Mouse (Mus musculus) intestine, embryonic 16.5 days (tissue): ENCODE data around the gene Galns. TPM values are rescaled to one million over a fixed set of nuclear protein-coding genes. Genes with fewer than 3 reads are reported as not detected.
A peak's percentile ranks its signal among the peaks of the same experiment; 100 is the strongest.

ENCODE experiments used
- ATAC-seq: fragments of 200-750 bp; cut with Nextera tagmentation; 2 replicates; pipeline ENCODE4 v1.8.0; 2017; ENCODE audit warnings: moderate TSS enrichment, moderate library complexity
- H3K27ac ChIP-seq: fragments of 300-500 bp; sonication (generic); 2 replicates; pipeline ENCODE4 v1.5.1; 2014; ENCODE audit warnings: mild to moderate bottlenecking, low read length
- H3K27me3 ChIP-seq: fragments of 300-500 bp; sonication (generic); replicated peaks from 2 replicates; pipeline ENCODE4 v1.6.1; 2014; ENCODE audit warnings: low read length, control low read depth, mixed read lengths; ENCODE audit not compliant: control insufficient read depth, insufficient read depth
- H3K36me3 ChIP-seq: fragments of 300-500 bp; sonication (generic); 2 replicates; pipeline ENCODE4 v1.6.1; 2014; ENCODE audit warnings: low read length, control low read depth; ENCODE audit not compliant: control insufficient read depth, insufficient read depth
- H3K4me1 ChIP-seq: fragments of 300-500 bp; sonication (generic); 2 replicates; pipeline ENCODE4 v1.6.1; 2014; ENCODE audit warnings: low read length, control low read depth, mixed read lengths; ENCODE audit not compliant: control insufficient read depth, insufficient read depth
- H3K4me2 ChIP-seq: fragments of 300-500 bp; sonication (generic); 2 replicates; pipeline ENCODE4 v1.6.1; 2014; ENCODE audit warnings: low read depth, low read length, control low read depth
- H3K4me3 ChIP-seq: fragments of 300-500 bp; sonication (generic); 2 replicates; pipeline ENCODE4 v1.5.1; 2014; ENCODE audit warnings: mild to moderate bottlenecking, low read length
- H3K9ac ChIP-seq: fragments of 300-500 bp; sonication (generic); 2 replicates; pipeline ENCODE4 v1.6.1; 2014; ENCODE audit warnings: low read depth, low read length
- H3K9me3 ChIP-seq: fragments of 300-500 bp; sonication (generic); 2 replicates; pipeline ENCODE4 v1.6.1; 2016; ENCODE audit warnings: low read length, control low read depth; ENCODE audit not compliant: control insufficient read depth
- WGBS: fragments of 180-500 bp; shearing (Covaris S2); extraction: QIAGEN DNeasy Blood & Tissue Kit; methylation state at CpG from one replicate; pipeline ENCODE4 v1.1.7; 2014; 5-methylcytosine and 5-hydroxymethylcytosine counted together
- polyA plus RNA-seq: library from polyadenylated mRNA; unstranded; fragments of >200 nt; fragmentation: Nextera tagmentation; extraction: Ambion mirVana; gene quantifications from 2 replicates; pipeline ENCODE4 v1.2.1, GENCODE M21; 2015

Gene Galns
- polyA plus RNA-seq, 1 experiment from 2014 or later, result 22.4 TPM

- H3K4me3 ChIP-seq, result no peak overlapping the region
- ATAC-seq, result no peak
These were observed 37.1 kb upstream of the Galns start for GRCm38 (mm10) chr8:122648192-122648970.

GRCm38 (mm10) chr8:122646337-122646736 lies 35.1 kb upstream of the Galns start:
- Histone ChIP-seq H3K4me3 (no peak overlapping the region), H3K4me1 (peaks cover 9% of the 10 kb centered on the region; the same call in 1 of the 2 replicates), H3K27me3 (no peaks in the 10 kb centered on the region), H3K36me3 (0 out of 2 replicates have a peak, but pooled peaks cover 4% of the 10 kb centered on the region), H3K9me3 (no peaks in the 10 kb centered on the region), H3K27ac (no peak overlapping the region), H3K4me2 (no peak overlapping the region), H3K9ac (no peak overlapping the region)
- 89% methylated on average over 16 of the region's 16 CpGs for WGBS
- ATAC-seq, result no peak

More at GRCm38 (mm10) chr8:122648192-122648970, 37.1 kb upstream of the Galns start:
- H3K4me1 ChIP-seq, result peaks cover 9% of the 10 kb centered on the region
- H3K9ac ChIP-seq, result no peak overlapping the region
- 0 out of 2 replicates have a peak, but pooled peaks cover 4% of the 10 kb centered on the region for H3K36me3 ChIP-seq
- no peaks in the 10 kb centered on the region for H3K27me3 ChIP-seq
- WGBS, result 66% methylated on average over 15 of the region's 15 CpGs
- no peak overlapping the region for H3K4me2 ChIP-seq
- no peak overlapping the region for H3K27ac ChIP-seq
- no peaks in the 10 kb centered on the region for H3K9me3 ChIP-seq

- no peaks in the 10 kb centered on the region for H3K27me3 ChIP-seq
- ATAC-seq, result no peak
- H3K9ac ChIP-seq, result no peak overlapping the region
- H3K4me2 ChIP-seq, result no peak overlapping the region
- H3K36me3 ChIP-seq, result 0 out of 2 replicates have a peak, but pooled peaks cover 4% of the 10 kb centered on the region
- no peak overlapping the region for H3K27ac ChIP-seq
- H3K4me3 ChIP-seq, result no peak overlapping the region
- no peaks in the 10 kb centered on the region for H3K9me3 ChIP-seq
- 75% methylated on average over 6 of the region's 6 CpGs for WGBS
- peaks cover 28% of the 10 kb centered on the region for H3K4me1 ChIP-seq
These were observed 33.1 kb upstream of the Galns start for GRCm38 (mm10) chr8:122644175-122644954.

- Histone ChIP-seq H3K9ac (no peak overlapping the region), H3K9me3 (no peaks in the 10 kb centered on the region), H3K27me3 (no peaks in the 10 kb centered on the region), H3K4me2 (no peak overlapping the region), H3K36me3 (no peaks in the 10 kb centered on the region), H3K27ac (no peak overlapping the region), H3K4me3 (no peak overlapping the region), H3K4me1 (peaks cover 43% of the 10 kb centered on the region)
- no peak for ATAC-seq
- 52% methylated on average over 9 of the region's 9 CpGs for WGBS
These were observed 30.8 kb upstream of the Galns start for GRCm38 (mm10) chr8:122642071-122642470.

- peaks cover 49% of the 10 kb centered on the region for H3K4me1 ChIP-seq
- no peak for ATAC-seq
- no peak overlapping the region for H3K9ac ChIP-seq
- no peaks in the 10 kb centered on the region for H3K36me3 ChIP-seq
- H3K27me3 ChIP-seq, result no peaks in the 10 kb centered on the region
- 69% methylated on average over 15 of the region's 15 CpGs for WGBS
- no peak overlapping the region for H3K4me2 ChIP-seq
- H3K27ac ChIP-seq, result no peak overlapping the region
- H3K4me3 ChIP-seq, result no peak overlapping the region
- no peaks in the 10 kb centered on the region for H3K9me3 ChIP-seq
These were observed 30.1 kb upstream of the Galns start for GRCm38 (mm10) chr8:122641406-122641805.

GRCm38 (mm10) chr8:122640825-122641224 lies 29.6 kb upstream of the Galns start:
- 69% methylated on average over 4 of the region's 4 CpGs for WGBS
- H3K4me1 ChIP-seq, result peaks cover 52% of the 10 kb centered on the region
- no peak for ATAC-seq

GRCm38 (mm10) chr8:122639521-122640248 lies 28.4 kb upstream of the Galns start:
- H3K4me2 ChIP-seq, result no peak overlapping the region
- no peaks in the 10 kb centered on the region for H3K36me3 ChIP-seq
- ATAC-seq, result no peak
- peaks cover 59% of the 10 kb centered on the region for H3K4me1 ChIP-seq
- H3K9me3 ChIP-seq, result no peaks in the 10 kb centered on the region
- H3K4me3 ChIP-seq, result no peak overlapping the region
- H3K27ac ChIP-seq, result peak overlapping the region; percentile 74
- no peaks in the 10 kb centered on the region for H3K27me3 ChIP-seq
- 0 out of 2 replicates have a peak overlapping the region, but pooled peaks have one; percentile 37 for H3K9ac ChIP-seq
- WGBS, result 29% methylated on average over 16 of the region's 16 CpGs

More at GRCm38 (mm10) chr8:122640825-122641224, 29.6 kb upstream of the Galns start:
- H3K36me3 ChIP-seq, result no peaks in the 10 kb centered on the region
- no peaks in the 10 kb centered on the region for H3K9me3 ChIP-seq
- H3K4me3 ChIP-seq, result no peak overlapping the region
- no peak overlapping the region for H3K27ac ChIP-seq
- H3K27me3 ChIP-seq, result no peaks in the 10 kb centered on the region
- no peak overlapping the region for H3K9ac ChIP-seq
- no peak overlapping the region for H3K4me2 ChIP-seq

- no peak overlapping the region; the same call in 1 of the 2 replicates for H3K27ac ChIP-seq
- no peak overlapping the region for H3K9ac ChIP-seq
- H3K36me3 ChIP-seq, result no peaks in the 10 kb centered on the region
- 72% methylated on average over 16 of the region's 16 CpGs for WGBS
- no peak overlapping the region for H3K4me2 ChIP-seq
- peaks cover 61% of the 10 kb centered on the region for H3K4me1 ChIP-seq
- H3K27me3 ChIP-seq, result no peaks in the 10 kb centered on the region
- H3K4me3 ChIP-seq, result no peak overlapping the region
- ATAC-seq, result no peak
- H3K9me3 ChIP-seq, result no peaks in the 10 kb centered on the region
These were observed 27.3 kb upstream of the Galns start for GRCm38 (mm10) chr8:122638601-122639000.

GRCm38 (mm10) chr8:122637230-122637629 lies 26.0 kb upstream of the Galns start:
- WGBS, result 84% methylated on average over 9 of the region's 9 CpGs
- H3K27me3 ChIP-seq, result no peaks in the 10 kb centered on the region
- no peak for ATAC-seq
- H3K9me3 ChIP-seq, result no peaks in the 10 kb centered on the region
- no peak overlapping the region for H3K4me3 ChIP-seq
- peak overlapping the region; percentile 71; the same call in 1 of the 2 replicates for H3K27ac ChIP-seq
- no peaks in the 10 kb centered on the region for H3K36me3 ChIP-seq
- H3K4me2 ChIP-seq, result no peak overlapping the region
- peak overlapping the region; percentile 19; the same call in 1 of the 2 replicates for H3K9ac ChIP-seq
- H3K4me1 ChIP-seq, result peaks cover 60% of the 10 kb centered on the region
